Mouse (Mus musculus) right cerebral cortex, postnatal 25 days (tissue): ENCODE results near the gene H2afj.
A peak's percentile ranks its signal among the peaks of the same experiment; 100 is the strongest.
"Not testable (repeated sequence)": the region's sequence is repeated elsewhere in the genome, so short reads cannot be mapped to it uniquely, and the experiment has no call there.

Source experiments
- DNase-seq: peaks from one replicate; pipeline ENCODE4 v3.0.0; 2022

Gene H2afj

DNA sequence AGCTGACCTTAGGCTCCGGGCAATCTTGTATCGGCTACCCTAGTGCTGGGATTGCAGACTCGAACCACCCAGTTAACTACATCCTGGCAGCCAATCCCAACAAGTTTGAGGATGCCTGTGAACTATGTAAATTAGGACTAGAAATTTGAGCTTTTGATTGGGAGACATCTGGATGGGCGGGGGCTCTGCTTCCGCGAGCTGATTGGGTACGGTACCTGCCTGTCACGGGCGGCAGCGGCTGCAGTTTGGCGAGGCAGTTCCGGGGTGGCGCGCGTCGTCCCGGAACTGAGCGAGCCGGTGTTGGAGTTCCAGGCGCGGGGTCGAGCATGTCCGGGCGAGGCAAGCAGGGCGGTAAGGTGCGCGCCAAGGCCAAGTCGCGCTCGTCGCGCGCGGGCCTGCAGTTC, at the start of gene H2afj:
H2afj (plus strand) TSS at position 231 of the 404 bp plus-strand sequence.
- peak; percentile 98 for DNase-seq

DNA sequence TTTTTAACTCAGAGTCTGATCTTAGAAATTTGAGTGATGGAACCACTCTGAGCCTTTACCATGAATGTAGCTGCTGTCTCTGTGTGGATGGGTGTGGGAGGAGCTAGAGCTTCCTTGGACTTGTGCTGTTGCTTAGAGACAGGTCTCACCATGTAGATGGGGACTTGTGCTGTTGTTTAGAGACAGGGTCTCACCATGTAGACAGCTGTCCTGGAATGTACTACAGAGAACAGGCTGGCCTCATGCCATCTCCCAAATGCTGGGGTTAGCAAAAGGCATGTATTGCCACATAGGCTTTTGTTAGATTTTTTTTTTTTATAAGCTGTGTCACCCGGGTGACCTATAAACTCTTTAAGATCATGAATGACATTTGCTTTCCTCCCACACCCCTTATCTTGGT, 44.1 kb upstream of the H2afj start:
- DNase-seq: no peak

DNA sequence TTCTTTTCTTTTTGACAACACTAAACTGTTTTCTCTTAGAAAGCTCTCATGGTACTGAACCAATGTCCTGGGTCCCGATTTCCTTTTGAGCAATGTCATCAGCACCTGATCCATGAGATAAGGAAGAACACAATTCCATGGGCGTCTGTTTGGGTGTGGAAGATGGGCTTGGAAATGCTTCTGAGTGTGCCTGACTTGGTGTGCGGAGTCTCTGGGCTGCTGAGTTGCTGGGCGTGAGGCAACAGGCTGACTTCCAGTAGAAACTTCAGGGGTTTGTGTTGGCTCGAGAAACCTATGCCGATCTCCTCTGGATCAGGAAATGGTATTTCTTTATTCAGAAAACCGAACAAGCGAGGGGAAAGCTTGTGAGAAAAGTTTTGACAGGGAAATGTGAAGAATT, 38.9 kb upstream of the H2afj start:
- DNase-seq: no peak

DNA sequence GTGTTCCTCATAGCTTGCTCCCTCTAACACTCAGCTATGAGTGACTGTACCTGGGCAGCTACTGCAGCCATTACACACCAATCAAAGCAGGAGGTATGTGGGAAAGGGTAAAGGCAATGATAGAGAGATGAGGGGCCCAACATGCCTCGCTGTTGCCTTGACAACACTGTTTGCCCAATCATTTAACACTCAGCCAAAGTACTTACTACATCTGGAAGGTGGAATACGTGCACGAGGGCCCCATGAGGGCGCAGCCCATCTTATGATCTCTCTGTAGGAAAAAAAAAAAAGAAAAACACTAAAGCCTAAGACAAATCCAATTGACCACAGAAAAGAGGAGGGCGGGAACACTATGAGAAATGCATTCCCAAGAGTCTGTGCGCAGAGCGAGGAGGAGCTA, 38.2 kb upstream of the H2afj start:
- DNase-seq: no peak

DNA sequence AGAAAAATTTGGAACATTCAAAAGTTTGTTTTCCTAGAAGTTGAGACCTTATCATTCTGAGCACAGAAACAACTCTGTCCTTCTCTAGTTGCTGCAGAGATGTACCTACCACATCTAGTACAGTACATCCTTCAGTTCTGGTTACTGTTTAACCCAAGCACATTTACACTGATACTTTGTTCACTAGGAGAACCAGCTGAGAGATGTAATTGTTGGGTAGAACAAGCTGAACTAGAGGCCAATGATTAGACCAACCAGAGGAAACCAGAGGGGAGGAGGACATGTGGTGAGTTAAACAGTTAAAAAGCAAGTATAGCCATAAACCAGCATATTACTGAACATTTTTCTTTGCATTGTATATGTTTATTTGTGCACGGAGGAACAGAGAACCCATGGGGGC, 31.7 kb upstream of the H2afj start:
- no peak for DNase-seq

DNA sequence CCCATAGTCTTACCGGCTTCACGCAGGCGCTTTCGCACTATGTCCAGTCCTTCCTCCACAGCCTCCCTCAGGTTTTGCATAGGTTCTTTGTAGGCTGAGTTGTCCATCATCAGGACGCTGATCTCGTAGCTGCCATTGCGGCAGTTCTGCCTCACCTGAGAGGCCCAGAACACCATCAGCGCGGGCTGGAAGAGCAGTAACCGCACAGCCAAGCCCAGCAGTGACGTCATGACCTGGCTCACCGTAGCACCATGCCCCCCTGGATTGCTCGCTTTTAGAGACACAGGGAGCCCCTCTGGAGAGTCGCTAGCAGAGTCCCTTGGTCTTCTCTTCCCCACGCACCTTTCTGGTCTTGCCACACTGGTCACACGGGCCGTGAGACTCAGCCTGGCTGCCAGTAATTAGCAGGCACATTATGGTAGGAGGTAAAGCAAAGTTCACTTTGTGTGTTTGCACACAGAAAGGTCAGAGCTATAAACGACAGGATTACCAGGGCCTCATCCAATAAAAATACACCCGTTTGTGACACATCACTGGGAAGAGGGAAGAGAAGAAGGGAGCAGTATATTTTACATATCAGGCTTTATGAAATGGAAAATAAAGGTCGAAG, 26.6 kb upstream of the H2afj start, which contains the start of gene Gucy2c:
Gucy2c (minus strand) TSS at position 389 of the 610 bp plus-strand sequence.
- no peak for DNase-seq

DNA sequence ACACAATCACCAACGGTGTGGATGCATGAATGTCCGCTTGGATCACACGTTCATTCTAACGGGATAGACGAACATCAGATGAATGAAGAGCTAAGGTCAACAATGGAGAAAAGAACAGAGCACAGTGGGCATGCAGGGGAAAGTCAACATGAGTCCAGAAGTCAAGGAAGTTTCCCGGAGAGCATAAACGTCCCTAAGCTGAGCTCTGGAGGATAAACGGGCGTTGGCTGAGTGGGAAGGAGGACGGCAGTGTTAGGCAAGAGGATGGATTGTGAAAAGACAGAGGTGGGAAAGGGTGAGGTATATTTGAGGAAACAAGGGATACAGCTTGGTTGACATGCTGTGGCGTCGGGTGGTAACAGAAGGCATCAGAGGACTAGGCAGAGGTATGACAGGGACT, 25.9 kb upstream of the H2afj start:
- DNase-seq: no peak

DNA sequence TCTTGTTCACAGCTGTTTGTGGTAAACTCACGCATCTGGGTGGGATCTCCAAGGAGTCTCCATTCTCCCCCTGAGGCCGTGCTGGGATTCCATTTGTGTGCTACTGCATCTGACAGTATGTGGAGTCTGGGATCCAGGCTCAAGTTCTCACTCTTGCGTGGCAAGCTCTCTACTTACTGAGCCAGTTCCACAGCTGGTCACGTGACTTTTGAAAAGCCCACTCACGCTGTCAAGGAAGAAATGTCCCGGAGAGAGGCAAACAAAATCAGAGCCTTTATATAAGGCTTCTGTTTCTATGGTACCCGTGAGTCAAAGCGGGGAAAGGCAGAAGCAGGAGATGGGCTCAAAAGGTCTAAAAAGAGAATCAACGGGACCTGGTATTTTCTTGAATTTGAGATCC, 25.3 kb upstream of the H2afj start:
- peak; percentile 14 for DNase-seq

DNA sequence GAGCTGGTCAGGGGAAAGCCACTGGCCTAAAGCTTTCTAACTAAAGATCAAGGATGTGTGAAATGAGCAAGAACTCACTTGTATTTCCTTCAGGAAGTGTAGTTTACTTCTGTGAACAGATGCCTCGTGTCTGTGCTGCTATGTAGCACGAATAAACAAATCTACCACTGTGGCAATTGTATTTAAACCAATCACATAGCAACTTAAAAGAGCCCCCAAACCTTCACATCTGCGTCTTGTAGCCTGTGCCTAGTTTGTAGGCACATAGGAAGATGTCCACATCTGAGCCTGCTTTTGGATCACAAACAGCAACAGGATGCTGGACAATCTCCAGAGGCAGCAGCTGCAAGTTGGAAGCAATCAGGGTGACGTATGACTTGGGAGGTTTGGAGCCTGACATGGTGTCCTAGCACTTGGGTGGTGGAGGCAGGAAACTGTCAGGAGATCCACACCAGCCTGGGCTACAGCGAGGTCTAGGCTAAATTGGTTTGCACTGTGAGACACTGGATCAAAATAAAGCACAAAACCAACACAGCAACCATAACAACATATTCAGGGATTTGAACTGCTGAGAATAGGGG, 18.6 kb upstream of the H2afj start:
- DNase-seq: no peak

DNA sequence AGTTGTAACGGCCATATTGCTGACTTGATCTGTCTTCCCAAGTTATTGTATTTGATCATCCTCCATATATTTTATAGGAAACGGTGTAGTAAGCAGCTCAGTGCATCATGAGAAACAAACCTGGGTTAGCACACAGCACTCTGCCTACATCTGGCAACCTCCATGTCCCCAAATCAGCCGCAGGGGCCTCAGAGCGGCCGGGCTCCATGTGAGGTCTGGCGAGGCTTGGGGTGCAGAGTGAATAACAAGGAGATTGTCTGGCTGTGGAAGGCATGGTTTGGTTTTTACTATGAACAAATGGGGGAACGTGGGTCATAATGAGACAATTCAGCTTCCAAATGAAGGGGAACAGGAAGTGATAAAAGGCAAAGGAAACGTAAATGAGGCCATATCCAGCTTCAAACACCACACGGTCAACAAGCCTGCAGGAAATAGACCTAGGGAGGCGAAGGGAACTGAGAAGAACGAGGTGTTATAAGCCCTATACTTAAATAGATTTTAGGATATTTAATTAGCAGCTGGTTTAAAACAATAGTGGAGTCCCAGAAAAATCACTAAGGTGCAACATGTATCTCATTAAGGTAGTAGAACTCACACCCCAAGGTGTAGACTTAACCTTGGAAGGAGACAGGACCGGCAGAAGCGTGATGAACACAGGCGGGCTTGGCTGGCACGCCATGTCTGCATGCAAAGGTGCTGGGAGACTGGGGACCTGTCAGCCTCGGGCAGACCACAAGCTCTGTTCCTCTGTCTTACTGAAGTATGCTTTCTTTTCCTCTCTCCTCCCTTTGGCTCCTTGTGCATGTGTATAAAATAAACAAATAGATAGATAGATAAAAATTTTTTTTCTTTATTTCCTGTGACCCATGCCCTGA, 14.9 kb upstream of the H2afj start:
- no peak for DNase-seq

DNA sequence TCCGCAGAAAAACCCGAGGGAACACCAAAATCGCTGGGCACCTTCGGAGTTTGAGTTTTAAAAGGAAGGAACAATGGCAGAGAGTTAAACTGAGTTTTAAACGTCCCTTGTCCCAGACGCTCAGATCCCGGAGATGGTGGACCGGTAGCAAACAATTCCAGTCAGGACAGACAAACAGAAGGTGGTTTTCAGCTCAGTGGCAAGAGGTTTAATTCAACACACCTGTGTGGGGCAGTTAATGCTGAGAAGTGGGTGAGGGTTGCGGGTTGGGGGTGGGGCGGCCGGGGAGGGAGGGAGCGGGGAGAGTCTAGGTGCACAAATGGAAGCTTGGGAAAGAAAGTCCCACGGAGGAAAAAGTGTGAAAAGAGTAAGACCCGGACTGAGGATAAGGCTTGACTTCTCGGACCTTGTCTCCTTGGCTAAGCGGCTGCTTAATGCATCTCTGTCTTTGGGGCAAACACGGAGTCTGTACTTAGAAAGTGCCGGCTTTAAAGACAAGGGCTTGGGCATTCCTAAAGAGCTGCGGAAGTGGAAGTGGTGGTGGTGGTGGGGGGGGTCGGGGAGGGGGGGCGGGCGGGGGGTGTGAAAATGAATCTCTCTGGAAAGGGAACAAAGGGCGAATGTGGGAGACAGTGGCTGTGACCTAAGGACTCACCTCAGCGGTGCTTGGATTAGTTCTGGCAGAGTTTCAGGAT, 14.1 kb upstream of the H2afj start:
- DNase-seq: no peak

DNA sequence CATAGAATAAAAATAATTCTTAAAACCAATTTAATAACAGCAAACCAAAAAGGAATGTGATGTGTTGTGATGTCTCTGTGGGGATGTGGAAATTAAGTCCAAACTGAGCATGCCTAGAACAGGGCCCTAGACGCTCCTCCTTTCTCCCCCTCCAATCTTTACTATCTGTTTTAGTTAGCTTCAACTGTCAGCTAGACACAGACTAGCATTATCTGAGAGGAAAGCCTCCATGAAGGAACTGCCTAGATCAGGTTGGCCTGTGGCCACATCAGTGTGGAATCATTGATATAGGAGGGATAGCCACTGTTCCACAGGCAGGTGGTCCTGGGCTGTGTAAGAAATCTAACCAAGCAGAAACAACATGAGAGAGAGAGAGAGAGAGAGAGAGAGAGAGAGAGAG, 12.9 kb upstream of the H2afj start:
- DNase-seq: no peak

DNA sequence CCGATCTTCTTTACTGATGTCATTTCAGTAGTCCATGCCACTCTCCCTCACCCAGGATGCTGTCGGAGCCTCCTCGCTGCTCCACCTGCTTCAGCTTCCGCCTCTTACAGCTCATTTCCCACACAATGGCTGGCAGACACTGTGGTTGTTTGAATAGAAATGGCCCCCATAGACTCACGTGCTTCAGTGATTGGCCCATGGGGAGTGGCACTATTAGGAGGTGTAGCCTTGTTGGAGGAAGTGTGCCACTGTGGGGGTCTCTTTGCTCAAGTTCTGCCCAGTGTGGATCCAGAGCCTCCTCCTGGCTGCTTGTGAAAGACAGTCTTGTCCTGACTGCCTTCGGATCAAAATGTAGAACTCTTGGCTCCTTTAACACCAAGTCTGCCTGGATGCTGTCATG, 12.2 kb upstream of the H2afj start:
- no peak for DNase-seq

DNA sequence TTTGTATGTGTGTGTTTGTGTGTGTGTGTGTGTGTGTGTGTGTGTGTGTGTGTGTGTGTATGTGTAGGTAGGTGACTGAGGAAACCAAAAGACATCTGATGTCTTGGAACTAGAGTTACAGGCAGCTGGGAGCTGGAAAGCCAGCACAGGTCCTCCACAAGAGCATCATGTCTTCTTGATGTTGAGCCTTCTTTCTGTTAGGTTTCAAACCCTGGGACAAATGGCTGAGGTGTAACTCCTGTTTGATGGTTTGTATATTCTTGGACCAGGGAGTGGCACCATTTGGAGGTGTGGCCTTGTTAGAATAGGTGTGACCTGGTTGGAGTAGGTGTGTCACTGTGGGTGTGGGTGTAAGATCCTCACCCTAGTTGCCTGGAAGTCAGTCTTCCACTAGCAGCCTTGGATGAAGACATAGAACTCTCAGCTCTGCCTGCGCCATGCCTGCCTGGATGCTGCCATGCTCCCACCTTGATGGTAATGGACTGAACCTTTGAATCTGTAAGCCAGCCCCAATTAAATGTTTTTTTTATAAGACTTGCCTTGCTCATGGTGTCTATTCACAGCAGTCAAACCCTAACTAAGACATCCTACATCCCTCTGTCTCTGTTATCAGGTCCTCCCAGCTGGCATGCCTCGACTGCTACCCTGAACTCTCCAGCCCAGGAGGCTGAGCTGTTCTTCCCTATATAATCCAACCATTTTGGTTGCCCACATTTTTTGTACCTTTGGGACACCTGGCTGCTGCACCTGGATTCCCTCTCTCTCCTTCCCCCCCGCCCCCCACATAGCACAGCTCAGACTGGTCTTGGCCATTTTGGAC, 10.0 kb upstream of the H2afj start:
- DNase-seq: not testable (repeated sequence)

DNA sequence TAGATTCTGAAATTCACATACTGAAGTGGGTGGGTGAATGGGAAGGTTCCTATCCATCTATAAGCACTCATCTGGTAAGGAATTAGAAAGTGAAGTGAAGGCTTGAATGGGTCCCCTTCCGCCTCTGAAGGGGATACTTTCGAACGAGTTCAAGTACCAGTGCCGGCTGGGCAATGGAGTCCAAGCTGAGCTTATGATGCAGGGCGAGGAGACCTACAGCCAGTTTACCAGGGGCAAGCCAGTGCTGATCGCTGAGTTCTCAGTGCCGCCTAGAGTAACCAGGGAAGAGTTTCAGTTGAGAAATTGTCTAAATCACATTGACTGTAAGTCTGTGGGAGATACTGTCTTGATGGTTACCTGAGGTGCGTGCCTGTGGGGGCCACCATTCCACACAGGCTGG, 7.3 kb upstream of the H2afj start:
- DNase-seq: no peak

DNA sequence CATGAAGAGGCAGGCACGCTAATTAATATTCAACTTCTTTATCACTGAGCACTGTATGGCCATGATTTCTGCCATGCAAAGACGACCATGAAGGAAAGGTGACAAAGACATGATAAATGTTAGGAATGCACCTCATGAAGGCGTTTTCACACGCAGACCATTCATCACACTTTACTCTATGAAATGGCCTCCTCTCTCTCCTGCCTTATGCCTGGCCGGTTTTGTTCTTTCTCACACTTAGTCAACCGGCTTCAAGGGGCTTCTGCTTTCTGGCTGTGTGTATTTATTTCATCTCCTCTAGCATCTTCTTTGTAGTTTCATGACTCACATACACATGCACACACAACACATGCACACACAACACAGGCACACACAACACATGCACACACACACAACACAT, 6.8 kb upstream of the H2afj start:
- DNase-seq: no peak

DNA sequence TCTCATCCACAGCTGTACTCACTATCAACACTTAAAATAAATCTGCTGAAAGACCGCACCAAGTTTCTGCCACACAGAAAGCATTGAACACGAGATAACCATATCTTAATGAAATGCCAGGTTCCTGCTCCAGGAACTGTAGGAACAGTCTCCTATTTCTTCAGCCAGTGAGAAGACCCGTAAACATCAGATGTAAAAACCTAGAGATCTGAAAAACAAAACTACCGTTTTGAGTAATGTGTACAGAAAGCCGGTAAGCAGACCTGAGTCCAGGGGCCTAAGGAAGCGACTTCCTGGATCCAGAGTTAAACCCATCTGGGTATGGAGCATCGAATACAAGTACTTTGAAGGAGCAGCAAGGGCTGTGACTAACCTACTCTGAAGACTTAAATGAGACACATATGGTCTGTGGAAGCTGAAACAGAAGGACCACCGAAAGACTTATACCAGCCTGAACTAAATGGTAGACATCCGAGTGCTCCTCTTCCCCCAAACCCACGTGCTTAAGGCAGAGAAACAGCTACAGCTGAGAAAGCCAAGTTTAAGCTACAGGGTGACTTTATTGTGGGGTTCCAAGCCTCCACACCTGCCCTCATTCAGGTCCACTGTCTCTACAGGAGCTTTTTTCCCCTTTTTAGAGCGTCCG, 4.8 kb upstream of the H2afj start:
- DNase-seq: no peak

DNA sequence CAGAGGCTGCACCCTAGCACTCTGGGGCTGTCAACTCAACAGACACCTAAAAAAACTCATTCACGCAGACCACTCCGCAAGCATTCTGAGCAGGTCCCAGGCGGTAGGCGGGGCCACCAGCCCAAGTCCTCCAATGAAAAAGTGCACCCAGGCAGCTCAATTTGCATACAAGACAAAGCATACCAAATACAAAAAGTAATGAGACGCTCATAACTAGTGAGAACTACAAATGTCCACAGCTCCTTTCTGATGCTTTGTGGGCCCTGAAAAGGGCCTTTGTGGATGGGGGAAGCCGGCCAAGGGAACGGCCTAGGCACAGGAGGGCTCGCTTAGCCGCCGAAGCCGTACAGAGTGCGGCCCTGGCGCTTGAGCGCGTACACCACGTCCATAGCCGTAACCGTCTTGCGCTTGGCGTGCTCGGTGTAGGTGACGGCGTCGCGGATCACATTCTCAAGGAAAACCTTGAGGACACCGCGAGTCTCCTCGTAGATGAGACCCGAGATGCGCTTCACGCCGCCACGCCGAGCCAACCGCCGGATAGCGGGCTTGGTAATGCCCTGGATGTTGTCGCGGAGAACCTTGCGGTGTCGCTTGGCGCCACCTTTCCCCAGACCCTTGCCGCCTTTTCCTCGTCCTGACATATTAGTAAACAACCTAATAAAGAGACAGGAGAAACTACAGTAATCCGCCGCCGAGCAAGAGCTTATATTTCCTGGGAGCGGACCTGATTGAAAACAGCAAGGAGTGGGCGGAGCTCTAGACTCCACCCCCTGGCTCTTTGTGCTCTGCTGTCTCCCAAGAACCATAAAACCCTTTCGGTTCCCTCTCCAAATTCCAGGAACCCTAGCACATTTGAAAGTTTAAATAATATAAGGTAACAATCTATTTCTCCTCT, 4.1 kb upstream of the H2afj start, which contains the start of gene Hist4h4:
Hist4h4 (minus strand) TSS at position 677 of the 895 bp plus-strand sequence.
- DNase-seq: peak; percentile 94

DNA sequence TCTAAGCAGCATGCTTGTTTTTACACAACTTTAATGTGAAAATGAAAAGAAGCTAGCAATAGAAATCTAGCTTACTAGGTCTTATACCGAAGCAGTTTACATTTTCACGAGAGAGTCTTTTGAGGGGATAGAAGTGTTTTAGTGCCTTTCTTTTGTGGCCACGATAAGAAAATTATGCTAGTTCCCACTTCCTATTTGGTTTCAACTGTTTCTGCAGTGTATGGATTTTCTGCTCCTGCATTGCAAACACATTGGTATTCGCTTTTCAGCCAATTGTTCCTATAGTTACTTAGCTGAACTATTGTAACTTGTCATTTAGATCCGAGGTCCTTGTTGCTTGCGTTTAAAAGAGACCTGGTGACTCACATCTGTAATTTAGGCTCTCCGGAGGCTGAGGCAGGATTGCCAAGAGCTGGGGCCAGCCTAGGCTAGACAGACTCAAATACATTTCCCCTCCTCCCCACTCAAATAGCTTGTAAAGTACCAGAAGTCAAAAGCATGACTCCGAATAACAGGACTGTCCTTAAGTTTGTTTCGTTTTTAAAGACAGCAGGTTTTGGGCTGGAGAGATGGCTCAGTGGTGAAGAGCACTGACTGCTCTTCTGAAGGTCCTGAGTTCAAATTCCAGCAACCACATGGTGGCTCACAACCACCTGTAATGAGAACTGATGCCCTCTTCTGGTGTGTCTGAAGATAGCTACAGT, 3.2 kb upstream of the H2afj start:
- DNase-seq: no peak

DNA sequence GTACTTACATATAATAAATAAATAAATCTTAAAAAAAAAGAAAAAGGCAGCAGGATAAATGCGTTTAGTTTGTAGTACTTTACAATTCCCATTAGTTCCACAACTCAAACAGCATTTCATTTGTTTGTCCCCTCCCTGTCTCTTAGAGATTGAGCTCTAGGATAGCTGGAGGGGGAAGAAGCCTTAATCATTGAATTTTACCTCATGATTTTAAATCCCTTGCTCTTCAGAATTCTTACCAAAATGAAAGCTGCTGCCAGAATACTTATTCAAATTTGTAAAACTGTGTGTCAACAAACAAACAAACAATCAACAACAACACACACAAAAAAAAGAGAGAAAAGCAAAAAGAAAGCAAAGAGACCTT, 2.7 kb upstream of the H2afj start:
- DNase-seq: no peak
